Mouse (Mus musculus) intestine, embryonic 14.5 days (tissue): ENCODE results near the gene Celf2. TPM values are rescaled to one million over a fixed set of nuclear protein-coding genes. Genes with fewer than 3 reads are reported as not detected.

ENCODE experiments used
- ATAC-seq: fragments of 200-750 bp; cut with Nextera tagmentation; replicated peaks from 2 replicates; pipeline ENCODE4 v1.8.0; 2017; ENCODE audit warnings: low read depth, moderate number of reproducible peaks, moderate TSS enrichment, moderate library complexity; ENCODE audit not compliant: low FRiP score, low TSS enrichment
- DNase-seq: peaks from one replicate; pipeline ENCODE4 v3.0.0-alpha.2; 2018; ENCODE audit warnings: low spot score
- H3K27ac ChIP-seq: fragments of 300-500 bp; sonication (generic); 2 replicates; pipeline ENCODE4 v1.5.1; 2014; ENCODE audit warnings: low read depth, mild to moderate bottlenecking, control low read depth
- H3K27me3 ChIP-seq: fragments of 300-500 bp; sonication (generic); replicated peaks from 2 replicates; pipeline ENCODE4 v1.6.1; 2014; ENCODE audit warnings: low read length, control low read depth; ENCODE audit not compliant: control insufficient read depth, insufficient read depth
- H3K36me3 ChIP-seq: fragments of 300-500 bp; sonication (generic); 2 replicates; pipeline ENCODE4 v1.6.1; 2014; ENCODE audit warnings: low read length, control low read depth; ENCODE audit not compliant: control insufficient read depth, insufficient read depth
- H3K4me1 ChIP-seq: fragments of 300-500 bp; sonication (generic); replicated peaks from 2 replicates; pipeline ENCODE4 v1.6.1; 2014; ENCODE audit warnings: low read length, control low read depth, mixed read lengths; ENCODE audit not compliant: control insufficient read depth, insufficient read depth
- H3K4me2 ChIP-seq: fragments of 300-500 bp; sonication (generic); 2 replicates; pipeline ENCODE4 v1.6.1; 2014; ENCODE audit warnings: low read length
- H3K4me3 ChIP-seq: fragments of 300-500 bp; sonication (generic); 2 replicates; pipeline ENCODE4 v1.5.1; 2014; ENCODE audit warnings: low read depth, low read length, control low read depth, mixed read lengths
- H3K9ac ChIP-seq: fragments of 300-500 bp; sonication (generic); 2 replicates; pipeline ENCODE4 v1.6.1; 2014; ENCODE audit warnings: mild to moderate bottlenecking, low read length
- H3K9me3 ChIP-seq: fragments of 300-500 bp; sonication (generic); 2 replicates; pipeline ENCODE4 v1.6.1; 2016; ENCODE audit warnings: low read length, control low read depth; ENCODE audit not compliant: control insufficient read depth
- WGBS: fragments of 180-500 bp; shearing (Covaris S2); extraction: QIAGEN DNeasy Blood & Tissue Kit; methylation state at CpG from one replicate; pipeline ENCODE4 v1.1.7; 2014; 5-methylcytosine and 5-hydroxymethylcytosine counted together
- polyA plus RNA-seq: library from polyadenylated mRNA; unstranded; fragments of >200 nt; fragmentation: Nextera tagmentation; extraction: Ambion mirVana; gene quantifications from 2 replicates; pipeline ENCODE4 v1.2.1, GENCODE M21; 2014

The Celf2 gene
- polyA plus RNA-seq, 1 experiment from 2014 or later = 53.5 TPM

DNA sequence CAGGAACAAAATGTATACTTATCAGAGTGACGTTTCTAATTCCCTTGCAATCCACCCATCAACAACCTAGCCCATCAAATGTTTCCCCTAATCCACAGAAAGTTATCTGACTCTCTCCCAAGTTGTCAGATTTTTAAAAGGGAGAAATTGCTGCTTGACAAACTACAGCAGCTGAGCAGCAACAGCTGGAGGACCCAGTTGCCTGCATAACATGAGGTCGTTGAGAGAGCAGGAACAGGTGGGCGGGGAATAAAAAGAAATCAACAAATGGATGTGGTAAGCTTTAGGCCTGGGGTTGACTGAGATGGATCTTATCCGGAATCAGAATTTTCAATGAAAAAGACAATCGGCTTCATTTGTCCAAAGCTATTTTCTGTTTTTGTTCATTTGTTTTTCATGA is 632.3 kb downstream of the Celf2 start:
- WGBS = 58% methylated on average over 5 of the region's 5 CpGs
- no peak for DNase-seq

DNA sequence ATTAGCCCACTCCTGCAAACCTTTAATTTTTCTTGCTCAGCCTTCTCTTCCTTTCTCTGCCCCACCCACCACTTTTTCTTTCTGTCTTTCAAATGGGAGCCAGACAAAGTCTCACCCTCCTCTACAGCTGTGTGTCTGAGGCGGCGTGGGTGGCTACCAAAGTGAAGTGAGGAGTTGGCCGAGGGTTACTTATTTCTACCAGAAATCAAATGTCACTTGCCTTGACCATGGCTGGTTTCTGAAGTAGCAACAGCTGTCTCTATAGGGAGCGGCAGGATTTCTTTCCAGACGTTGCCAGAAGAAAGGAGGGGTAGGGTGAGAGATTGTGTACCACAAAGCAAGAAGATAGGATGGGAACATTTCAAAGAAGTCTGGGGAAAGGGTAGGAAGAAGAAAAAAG is 632.8 kb downstream of the Celf2 start:
- Histone ChIP-seq H3K27ac (no peak overlapping the region), H3K4me2 (no peak overlapping the region), H3K4me1 (no peaks in the 10 kb centered on the region), H3K4me3 (no peak overlapping the region), H3K9me3 (no peaks in the 10 kb centered on the region), H3K27me3 (peaks cover 12% of the 10 kb centered on the region), H3K9ac (no peak overlapping the region), H3K36me3 (no peaks in the 10 kb centered on the region)
- DNase-seq (no peak), ATAC-seq (no peak)
- WGBS = 66% methylated on average over 5 of the region's 5 CpGs

More for the DNA sequence above, 632.3 kb downstream of the Celf2 start:
- Histone ChIP-seq H3K27ac (no peak overlapping the region), H3K4me2 (no peak overlapping the region), H3K9me3 (no peaks in the 10 kb centered on the region), H3K27me3 (peaks cover 12% of the 10 kb centered on the region), H3K9ac (no peak overlapping the region), H3K4me1 (no peaks in the 10 kb centered on the region), H3K36me3 (no peaks in the 10 kb centered on the region), H3K4me3 (no peak overlapping the region)
- ATAC-seq = no peak

DNA sequence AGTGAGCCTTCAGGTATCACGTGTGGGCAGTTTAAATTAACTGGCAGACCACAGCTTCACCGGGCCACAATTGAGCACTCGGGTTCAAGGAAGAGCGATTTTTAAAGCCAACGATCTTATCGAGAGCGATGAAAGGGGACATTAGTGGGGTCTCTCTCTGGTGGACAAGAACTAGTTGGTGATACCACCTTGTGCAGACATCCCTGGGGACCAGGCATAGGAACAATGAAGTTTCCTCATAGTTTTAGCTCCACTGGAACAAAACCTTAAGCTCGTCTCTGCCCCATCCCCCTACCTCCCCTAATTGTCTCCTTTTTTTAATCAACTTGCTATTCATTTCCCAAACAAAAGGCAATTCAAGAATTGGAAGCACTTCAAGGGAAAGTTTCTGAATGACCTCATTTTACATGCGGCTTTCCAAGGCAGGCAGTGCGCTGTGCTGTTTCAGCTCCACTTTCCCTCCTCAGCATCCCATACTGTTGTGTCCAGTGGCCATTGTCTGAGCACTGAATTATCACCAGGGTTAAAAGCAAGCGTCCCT is 634.2 kb downstream of the Celf2 start:
- no peak for ATAC-seq
- H3K4me1 ChIP-seq = no peaks in the 10 kb centered on the region
- WGBS = 53% methylated on average over 11 of the region's 11 CpGs
- no peak overlapping the region for H3K27ac ChIP-seq
- DNase-seq = no peak
- no peaks in the 10 kb centered on the region for H3K9me3 ChIP-seq
- no peaks in the 10 kb centered on the region for H3K36me3 ChIP-seq
- no peak overlapping the region for H3K9ac ChIP-seq
- no peak overlapping the region for H3K4me3 ChIP-seq
- peaks cover 25% of the 10 kb centered on the region for H3K27me3 ChIP-seq
- no peak overlapping the region for H3K4me2 ChIP-seq

DNA sequence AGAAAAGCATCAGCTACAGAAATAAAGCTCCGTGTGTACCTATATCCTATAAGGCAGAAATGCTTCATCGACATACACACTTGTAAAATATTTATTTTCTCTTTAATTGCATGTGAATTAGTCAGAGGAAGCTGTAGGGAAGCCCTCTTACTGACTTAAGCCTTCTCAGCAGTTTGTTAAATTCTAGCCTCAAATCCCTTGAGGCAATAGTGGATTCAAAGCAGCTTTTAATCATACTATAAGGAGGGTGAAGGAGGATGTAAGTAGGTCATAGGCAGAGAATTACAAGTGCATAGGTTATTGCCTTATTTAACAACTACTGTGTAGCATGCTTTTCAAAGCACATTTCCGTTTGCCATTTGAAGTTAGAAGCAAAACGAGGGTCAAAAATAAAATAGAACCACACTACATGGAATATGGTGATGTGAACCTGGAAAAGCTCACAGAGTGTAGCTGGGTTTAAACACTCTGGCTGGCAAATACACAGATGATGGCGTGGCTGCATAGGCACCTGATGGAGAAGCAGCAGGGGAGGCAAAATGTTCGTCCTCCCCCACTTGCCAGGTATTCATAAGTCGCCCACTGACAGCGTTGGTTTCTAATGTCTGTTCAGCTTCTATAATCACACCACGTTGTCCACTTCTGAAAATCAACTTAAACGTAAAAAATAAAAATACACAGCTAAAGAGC is 635.0 kb downstream of the Celf2 start:
- DNase-seq (no peak), ATAC-seq (no peak)
- Histone ChIP-seq H3K9ac (no peak overlapping the region), H3K4me1 (no peaks in the 10 kb centered on the region), H3K4me3 (no peak overlapping the region), H3K36me3 (no peaks in the 10 kb centered on the region), H3K27me3 (peaks cover 30% of the 10 kb centered on the region), H3K9me3 (no peaks in the 10 kb centered on the region), H3K27ac (no peak overlapping the region), H3K4me2 (no peak overlapping the region)
- WGBS = 59% methylated on average over 10 of the region's 10 CpGs

DNA sequence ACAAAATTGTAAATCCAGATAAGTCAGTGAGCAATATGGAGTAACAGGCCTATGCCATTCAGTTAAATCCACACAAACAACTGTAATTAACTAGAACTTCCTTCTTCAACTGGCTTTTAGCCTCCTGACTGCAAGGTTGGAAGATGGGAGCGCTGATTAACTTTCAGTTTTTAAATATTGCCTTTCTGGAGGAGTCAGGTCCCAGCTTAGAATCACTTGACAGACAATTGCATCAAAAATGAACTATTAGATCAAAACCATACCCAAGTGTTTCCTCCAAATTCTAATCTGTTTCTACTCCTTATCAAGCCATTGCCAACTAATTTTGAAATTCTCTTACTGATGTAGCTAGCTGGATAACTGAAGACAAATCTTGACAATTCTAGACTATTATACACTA is 635.7 kb downstream of the Celf2 start:
- Histone ChIP-seq H3K4me1 (no peaks in the 10 kb centered on the region), H3K9ac (no peak overlapping the region), H3K4me2 (no peak overlapping the region), H3K9me3 (no peaks in the 10 kb centered on the region), H3K4me3 (no peak overlapping the region), H3K27me3 (peaks cover 36% of the 10 kb centered on the region), H3K27ac (no peak overlapping the region), H3K36me3 (no peaks in the 10 kb centered on the region)
- no peak for ATAC-seq
- DNase-seq = no peak
- 83% methylated on average over 1 of the region's 1 CpGs for WGBS

DNA sequence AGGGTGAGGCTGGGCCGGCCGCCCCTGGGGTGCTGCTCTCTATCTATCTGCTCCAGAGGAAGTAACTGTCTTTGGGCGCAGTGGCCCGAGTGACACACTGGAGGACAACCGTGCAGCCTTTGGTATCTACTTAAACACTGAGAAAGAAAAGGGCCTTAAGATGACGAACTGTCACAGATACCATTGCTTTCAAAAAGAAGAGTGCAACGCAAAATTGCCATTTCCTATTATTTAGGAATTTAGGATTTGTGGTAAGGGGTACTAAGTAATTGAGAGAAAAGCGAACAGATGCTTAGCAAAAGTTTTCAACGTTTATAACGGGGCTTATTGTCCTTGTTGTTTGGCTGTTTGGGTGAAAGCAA is 636.5 kb downstream of the Celf2 start:
- Histone ChIP-seq H3K4me1 (no peaks in the 10 kb centered on the region), H3K27me3 (peaks cover 38% of the 10 kb centered on the region), H3K4me2 (peak overlapping the region; percentile 81), H3K36me3 (no peaks in the 10 kb centered on the region), H3K9ac (peak overlapping the region; percentile 73), H3K4me3 (peak overlapping the region; percentile 84), H3K9me3 (no peaks in the 10 kb centered on the region), H3K27ac (no peak overlapping the region)
- DNase-seq (no peak), ATAC-seq (peak; percentile 75; the same call in 1 of the 2 replicates)
- 13% methylated on average over 10 of the region's 10 CpGs for WGBS

DNA sequence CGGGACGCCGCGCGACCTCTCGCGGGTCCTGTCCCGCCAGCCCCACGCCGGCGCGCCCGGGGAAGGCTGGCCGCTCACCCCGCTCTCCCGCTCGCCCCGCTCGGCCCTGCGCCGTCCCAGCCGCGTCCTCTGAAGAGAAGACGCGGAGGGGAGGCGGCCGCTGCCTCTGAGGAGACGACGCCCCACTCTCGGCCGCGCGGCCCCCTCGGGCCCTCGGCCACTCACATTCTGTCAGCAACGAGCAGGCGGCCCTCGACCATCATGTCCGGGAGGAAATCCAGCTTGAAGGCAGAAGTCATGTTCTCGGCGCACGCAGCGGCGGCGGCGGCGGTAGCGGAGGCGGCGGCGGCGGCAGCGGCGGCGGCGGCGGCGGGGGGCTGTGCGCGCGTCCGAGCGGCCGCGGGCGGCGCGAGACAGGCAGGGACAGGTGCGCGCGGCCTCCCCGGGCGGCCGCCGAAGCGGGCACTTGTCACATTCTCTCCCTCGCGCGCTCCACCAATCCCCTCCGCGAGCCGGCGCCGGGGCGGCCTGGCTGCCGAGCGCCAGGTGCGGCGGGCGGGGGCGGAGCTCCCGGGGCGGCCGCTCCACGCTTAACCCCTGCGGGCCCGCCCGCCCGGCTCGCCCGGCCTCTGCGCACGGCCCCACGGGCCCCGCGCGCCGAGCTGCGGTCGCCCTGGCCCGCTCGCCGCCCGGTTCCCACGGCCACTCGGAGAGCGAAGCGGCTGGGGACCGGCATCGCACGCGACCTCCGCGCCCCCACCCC is 637.1 kb downstream of the Celf2 start:
- peak overlapping the region; percentile 79 for H3K27ac ChIP-seq
- DNase-seq (peak; percentile 87), ATAC-seq (peak; percentile 93)
- no peaks in the 10 kb centered on the region for H3K4me1 ChIP-seq
- H3K27me3 ChIP-seq = peaks cover 38% of the 10 kb centered on the region
- under 1% methylated on average over 49 of the region's 124 CpGs for WGBS
- no peaks in the 10 kb centered on the region for H3K36me3 ChIP-seq
- H3K9ac ChIP-seq = peak overlapping the region; percentile 73
- no peaks in the 10 kb centered on the region for H3K9me3 ChIP-seq
- peak overlapping the region; percentile 81 for H3K4me2 ChIP-seq
- H3K4me3 ChIP-seq = peak overlapping the region; percentile 84

DNA sequence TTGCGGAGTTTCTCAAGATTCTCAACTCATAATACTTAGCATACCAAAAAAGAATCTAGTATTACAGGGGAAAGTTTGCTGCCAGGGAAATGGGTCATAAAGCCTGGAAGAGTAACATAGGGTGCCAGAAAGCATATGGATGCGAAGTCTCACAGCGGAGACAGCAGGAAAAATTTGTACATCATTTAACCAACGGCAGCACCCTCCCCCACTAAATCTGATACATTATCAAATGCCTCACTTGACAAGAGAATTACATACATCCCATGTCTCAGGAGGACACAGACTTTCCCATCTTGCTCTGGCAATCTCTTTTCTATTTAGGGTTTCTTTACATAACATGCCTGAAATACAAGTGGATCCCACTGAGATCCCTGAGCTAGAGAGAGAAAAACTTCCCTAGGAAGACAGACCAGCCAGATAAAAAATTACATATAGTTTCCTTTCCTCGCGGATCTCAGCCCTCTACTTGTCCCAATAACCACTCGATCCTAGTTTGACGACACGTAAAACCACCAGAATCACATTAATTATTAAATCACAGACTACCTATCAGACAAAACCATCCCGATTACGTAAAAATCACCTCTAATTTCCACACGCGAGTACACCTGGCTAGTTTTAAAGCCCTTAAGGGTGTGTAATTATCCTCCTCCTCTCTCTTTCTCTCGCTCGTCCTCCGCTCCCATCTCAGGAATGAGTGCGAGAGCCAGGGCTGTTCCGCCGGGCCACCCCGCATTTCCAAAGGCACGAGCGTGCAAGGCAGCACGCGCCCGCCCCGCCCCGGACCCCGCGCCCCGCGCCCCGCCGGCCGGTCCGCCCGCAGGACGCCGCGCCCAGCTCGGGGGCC is 637.9 kb downstream of the Celf2 start:
- Histone ChIP-seq H3K27ac (peak overlapping the region; percentile 79), H3K4me1 (no peaks in the 10 kb centered on the region), H3K27me3 (peaks cover 38% of the 10 kb centered on the region), H3K9me3 (no peaks in the 10 kb centered on the region), H3K9ac (peak overlapping the region; percentile 73), H3K4me2 (peak overlapping the region; percentile 81), H3K4me3 (peak overlapping the region; percentile 84), H3K36me3 (no peaks in the 10 kb centered on the region)
- no peak for DNase-seq
- WGBS = 5% methylated on average over 38 of the region's 40 CpGs
- peak; percentile 65 for ATAC-seq
